Mouse (Mus musculus): ENCODE data around the gene Hist1h1t.
"Not testable (repeated sequence)": the region's sequence is repeated elsewhere in the genome, so short reads cannot be mapped to it uniquely, and the experiment has no call there.

Gene Hist1h1t

DNA sequence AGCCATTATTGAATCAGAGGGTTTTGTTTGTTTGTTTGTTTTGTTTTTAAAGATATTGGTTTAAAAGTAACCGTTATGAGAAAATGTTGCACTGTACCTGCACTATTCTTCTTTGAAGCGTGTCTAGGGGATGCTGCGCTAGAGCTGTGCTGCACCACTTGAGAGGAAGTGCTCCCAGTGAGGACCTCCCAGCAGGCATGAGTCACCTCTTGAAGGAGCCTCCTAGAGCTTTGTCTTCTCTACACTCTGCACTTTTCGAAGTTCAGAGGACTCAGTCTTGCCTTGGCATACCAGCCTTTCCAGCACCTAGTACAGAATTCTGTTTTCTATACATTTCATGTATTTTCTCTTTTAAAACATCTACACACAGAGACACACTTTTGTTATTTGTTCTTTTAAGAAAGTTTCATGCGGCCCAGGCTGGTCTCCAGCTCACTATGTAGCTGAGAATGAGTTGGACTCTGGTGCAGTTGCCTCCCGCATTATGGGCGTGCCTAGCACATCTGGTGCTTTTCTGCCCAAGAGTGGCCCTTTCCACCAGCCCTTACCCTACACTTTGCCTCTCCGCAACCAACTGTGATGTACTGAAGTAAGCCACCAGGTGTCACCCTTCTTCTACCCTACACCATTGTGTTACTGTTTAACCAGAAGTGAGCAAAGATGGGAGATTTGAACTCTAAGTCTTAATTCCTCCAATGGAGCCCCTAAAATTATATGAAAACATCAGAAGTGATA is 5.3 kb downstream of the Hist1h1t start:
- peak; percentile 64 for DNase-seq

DNA sequence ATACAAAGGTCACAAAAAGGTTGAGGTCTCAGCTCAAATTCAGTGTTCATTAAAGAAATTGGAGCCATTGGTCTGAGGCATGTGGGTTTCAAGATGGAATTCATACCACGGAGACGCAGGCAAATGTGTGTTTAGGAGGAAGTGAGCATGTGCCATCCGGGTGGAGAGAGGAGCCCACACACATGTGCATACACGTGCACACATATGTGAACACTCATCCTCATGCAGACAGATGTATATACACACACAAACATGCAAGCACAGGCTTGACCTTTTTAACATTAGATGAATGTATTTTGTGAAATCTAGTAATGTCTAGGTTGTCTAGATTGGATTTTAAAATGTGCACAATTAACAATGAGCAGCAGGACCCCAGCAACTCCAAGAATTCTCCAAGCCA is 6.6 kb downstream of the Hist1h1t start:
- no peak for DNase-seq

DNA sequence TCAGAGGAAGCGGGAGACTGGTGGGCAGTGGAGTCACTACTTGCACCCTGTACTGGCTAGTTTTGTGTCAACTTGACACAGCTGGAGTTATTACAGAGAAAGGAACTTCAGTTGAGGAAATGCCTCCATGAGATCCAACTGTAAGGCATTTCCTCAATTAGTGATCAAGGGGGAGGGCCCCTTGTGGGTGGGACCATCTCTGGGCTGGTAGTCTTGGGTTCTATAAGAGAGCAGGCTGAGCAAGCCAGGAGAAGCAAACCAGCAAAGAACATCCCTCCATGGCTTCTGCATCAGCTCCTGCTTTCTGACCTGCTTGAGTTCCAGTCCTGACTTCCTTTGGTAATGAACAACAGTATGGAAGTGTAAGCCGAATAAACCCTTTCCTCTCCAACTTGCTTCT is 7.2 kb downstream of the Hist1h1t start:
- DNase-seq: not testable (repeated sequence)

DNA sequence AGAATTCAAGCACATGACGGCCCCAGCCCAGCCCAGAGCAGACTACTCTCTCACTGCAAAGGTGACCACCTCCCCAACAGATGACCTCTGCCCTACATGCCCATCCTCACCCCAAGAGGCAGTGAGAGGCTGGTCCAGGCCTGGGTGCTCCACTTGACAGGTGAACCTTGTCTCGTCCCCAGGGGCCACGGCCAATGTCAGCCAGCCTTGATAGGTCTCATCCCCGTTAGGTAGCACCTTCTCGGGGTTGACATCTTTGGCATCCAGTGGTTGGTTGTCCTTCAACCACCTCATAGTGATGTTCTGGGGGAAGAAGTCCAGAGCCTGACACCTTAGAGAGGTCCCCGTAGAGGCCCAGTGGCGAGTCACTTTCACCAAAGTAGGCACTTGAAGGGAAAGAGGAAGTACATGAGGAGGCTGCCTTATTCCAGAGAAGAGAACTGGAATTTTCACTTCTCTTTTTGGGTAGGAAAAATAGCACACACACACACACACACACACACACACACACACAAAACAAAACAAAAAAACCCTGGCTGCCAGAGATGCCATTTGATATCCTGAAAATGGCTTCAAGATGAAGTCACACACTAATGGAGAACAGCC is 10.2 kb downstream of the Hist1h1t start:
- no peak for DNase-seq

DNA sequence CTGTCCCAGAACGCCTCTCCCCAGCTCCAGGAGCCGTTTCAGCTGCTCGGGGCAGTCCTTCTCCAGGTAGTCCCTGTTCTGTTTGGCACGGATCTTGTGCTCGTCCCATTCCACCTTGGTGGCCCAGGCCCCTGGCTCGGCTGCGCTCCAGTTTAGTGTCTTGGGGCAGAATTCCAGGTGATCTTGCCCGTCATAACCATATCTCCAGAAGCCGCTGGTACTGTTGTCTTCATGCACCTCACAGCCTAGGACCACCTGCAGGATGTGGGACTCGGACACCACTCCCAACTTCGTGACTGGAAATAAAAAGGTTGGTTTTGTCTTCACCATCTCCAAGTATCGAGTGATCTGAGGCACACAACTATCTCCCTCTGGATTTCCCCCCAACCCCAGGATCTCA is 11.2 kb downstream of the Hist1h1t start:
- no peak for DNase-seq

DNA sequence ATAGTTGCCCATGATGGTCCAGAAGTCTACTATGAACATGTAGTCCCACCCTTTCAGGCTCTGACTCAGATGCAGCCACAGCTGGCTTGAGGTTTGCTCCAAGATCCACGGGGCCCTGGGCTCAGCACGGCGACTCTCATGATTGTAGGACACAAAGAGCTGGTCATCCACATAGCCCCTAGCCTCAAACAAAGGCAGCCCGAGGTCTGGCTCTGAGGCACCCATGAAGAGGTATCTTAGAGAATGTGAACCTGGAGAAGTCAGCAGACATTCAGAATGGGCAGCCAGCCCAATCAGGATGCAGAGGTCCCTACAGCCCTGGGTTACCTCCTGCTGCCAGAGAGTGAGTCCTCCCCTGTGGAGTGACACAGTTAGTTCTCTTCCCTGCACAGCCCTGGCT is 12.4 kb downstream of the Hist1h1t start:
- no peak for DNase-seq

DNA sequence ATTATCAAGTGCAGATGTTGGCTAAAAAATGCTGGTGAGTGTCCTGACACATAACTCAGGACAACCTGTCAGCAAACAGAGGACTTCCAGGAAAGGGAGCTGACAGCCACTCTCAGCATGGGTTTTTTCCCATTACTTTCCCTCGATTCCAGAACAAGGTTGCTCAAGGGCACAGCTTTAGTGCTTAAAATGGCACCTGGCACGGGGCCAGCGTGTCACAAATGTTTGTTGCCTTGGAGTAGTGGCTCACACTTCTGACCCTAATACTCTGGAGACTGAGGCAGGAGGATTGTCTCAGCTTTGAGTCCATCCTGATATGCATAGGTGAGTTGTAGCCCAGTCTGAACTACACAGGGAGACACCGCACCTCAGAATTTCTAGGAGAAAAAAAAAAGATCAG is 13.0 kb downstream of the Hist1h1t start:
- DNase-seq: no peak

DNA sequence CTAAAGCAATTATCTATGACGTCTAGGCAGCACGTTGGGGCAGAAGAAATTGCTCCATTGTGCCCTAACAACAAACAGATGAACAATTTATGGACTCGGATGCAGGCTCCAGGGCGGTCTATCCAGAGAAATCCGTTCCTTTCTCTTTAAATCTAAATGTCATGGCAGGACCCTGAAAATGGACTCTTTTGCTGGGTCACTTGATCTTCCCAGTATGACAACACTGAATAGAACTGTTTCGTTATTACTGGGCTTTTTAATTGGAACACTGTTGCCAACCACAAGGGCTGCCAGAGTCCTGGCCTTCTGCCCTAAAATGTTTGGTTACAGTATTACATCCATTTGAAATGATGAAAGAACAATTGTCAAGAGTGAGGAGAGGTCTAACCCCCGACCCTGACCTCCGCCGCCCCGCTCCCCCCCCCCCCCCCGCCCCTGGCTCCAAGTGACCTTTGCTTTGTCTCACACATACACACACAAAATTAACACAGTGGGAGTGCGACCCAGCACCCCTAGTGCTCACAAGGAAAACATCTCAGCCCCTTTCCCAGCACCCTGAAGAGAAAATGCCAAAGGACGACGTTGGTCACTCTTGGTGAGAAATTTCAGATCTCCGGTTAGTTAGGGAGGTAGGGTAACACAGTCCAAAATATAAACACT is 14.2 kb downstream of the Hist1h1t start:
- no peak for DNase-seq

DNA sequence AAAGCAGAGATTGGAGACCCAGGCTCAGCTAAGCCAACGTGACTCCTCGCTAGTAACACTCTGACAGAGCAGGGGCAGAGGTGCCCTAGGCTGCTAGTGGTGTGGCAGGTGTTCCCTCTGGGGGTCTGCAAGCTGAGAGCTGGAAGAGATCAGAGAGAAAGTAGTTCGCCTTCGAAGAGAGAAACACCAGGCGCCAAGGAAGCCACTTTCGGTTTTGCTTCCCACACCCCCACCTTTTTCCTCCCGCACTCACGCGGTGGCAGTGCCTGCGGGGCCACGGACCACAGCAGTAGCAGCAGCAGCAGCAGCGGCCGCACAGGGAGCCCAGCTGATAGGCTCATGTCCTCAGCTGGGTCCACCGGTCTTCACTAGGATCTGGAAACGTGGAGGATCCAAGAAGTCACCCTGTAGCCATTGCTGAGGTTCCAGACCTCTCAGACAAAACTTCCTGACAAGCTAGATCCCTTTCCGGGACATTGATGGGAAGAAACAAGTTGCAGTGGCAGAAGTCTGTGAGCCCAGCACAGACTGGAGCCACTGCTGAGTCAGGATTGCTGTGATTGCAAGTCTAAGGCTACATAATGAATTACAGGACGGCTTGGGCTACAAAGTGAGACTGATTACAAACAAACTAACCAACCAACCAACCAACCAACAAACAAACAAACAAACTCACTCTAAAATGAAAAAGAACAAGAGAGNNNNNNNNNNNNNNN is 14.9 kb downstream of the Hist1h1t start, which contains the start of gene Hfe:
Gene Hfe, minus strand, starts transcription at position 481 of the 716 bp plus-strand sequence.
- no peak for DNase-seq

DNA sequence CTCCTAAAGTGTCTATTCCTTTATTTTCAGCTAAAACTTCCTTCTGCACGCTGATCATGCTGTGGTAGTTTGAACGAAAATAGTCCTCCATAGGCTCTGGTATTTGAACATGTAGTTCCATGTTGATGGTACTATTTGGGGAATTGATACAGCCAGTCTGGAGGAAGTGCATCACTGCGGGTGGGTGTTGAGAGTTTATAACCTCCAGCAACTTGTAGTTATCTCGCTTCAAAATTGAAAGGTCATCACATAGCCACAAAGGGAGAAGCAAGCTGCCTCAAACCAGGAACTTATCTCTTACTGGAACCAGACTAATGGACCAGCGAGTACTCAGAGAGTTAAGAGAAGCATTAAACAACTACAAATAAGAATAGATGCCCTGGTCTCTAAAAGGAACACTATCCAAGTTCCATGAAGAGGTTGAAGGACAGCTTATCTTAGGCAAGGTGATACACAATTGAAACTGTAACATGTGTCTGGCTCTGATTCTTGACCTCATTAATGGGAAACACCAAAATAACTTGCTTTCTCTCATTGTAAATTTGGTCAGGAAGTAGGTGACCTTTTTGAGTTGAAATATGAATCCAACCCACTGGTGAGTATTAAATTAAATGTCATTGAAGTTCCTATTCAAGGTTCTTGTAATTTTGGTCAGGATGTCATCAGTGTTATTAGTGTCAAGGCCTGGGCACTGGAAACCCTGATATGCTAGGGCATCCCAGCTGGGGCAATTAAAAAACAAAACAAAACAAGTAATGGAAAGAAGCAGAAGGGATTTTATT is 20.8 kb downstream of the Hist1h1t start:
- DNase-seq: no peak

DNA sequence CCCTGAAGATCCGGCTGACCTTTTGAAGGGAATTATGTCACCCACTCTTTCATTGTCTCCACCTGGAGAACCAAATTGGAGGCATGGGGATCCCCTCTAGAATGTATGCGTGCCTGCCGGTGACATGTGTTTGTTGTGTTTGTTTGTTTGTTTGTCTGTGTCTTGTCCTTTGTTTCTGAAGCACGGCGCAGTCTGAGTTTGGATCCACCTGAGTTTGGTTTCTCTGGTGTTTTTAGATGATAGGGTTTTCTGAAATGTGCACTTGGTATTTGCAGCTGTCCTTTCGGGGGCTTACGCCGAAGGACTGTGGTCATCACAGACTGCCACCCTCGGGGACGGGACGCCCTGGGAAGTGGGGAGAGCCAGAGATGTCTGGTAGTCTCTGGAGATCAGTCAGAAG is 21.6 kb downstream of the Hist1h1t start:
- no peak for DNase-seq

DNA sequence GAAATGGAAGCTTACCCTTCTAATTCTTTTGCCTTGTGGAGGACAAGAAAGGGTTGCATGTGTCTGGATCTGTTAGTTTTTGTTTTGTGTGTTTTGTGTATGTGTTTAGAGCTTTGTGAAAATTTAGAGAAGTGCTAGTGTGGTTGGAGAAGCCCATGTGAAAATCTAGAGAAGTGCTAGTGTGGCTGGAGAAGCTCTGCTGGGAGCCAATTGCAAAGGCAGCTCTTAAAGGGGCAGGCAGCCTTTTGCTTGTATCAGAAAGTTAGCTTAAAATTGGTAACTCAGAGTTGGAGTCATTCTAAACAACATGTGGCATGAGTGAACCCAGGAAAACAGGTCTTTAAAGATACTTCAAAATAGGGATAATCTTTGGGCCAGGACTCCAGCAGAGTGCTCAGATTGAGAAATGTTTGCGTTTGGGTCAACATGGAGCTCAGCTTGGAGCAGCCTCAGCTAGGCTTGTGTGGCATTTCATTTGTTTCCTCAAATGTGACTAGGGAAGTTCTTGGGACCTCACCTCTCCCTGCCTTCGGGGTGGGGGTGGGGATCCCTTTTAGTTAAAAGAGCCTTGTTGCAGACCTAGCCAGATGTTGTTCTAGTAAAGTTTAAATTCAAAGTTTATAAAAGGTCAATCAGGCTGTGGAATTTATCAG is 22.1 kb downstream of the Hist1h1t start:
- DNase-seq: not testable (repeated sequence)

DNA sequence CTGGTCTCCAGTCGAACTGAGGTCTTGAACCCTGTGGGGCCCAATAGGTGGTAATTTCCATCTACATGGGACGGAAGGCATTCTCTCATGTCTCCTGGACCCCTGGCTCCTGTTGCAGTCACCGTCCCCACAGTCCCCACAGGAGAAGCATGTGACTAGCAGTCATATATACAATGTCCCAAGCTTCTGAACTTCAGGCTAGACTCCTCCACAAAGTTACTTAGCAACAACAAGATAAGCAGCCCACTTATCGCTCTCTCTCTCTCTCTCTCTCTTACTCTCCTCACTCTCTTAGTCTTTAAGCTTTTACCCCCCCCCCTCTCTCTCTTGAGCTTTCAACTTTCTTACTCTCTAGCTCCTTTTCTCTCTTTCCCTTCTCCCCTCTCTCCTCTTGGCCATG is 28.6 kb downstream of the Hist1h1t start:
- no peak for DNase-seq

DNA sequence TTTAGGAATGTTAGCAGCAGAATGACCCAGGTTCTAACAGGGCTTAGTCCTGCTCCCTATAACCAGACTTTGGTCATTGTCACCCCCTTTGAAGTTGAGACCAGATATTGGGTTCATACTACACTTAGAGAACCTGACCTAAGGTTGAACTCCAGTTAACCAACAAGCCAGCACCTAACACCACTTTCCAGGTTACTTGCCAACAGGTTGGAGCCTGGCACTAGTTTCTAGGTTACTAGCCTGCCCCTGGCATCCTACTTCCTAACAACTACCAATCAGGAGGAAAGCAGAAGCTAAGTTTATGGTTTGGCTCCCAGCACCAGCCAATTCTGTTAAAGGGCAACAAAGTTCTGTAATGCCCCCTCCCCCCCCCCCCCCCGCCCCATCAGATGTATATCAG is 29.6 kb downstream of the Hist1h1t start:
- DNase-seq: no peak

DNA sequence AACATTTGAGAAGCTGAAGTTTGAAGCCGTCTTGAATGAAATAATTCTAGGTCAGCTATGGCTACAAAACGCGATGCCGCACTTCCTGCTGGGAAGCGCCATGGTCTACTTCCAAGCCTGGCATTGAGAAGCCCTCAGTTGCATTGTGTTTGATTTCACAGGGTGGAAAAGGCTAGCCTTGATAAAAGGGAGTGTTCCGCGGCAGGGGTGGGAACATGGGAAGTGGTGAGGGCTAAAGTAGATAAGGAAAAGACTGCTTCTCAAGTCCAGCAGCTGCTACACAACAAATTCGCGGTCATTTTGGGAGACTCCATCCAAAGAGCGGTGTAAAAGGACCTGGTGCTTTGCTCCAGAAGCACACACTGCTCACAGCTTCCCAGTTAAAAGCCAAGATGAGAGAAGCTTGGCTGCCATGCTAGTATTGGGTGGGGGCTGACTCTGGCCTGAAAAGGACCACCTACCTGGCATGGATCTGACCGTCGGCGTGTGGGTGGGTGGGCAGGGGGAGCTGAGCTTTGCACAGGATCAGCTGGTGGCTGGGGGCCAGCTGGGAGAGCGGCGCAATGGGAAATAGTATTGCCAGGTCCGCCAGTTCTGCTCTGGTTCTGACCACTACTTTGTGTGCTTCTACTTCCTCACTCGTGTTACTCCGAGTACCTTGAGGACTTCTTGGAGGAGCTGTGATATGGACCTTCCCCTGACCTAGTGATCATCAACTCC is 33.0 kb downstream of the Hist1h1t start:
- DNase-seq: no peak

DNA sequence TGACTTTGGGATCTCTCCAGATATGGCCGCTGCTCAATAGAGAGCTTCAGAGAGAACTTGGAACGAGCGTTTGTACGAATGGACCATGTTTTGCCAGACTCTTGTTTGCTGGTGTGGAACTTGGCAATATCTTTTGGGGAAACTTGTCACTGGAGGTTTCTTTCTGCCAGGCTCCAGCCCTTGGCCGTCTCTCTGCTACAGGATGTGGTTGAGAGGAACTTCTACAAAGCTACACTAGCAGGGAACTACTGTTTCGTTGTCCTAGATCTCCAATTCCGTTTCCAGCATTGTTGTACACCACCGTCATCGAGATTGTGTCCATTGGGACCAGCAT is 33.5 kb downstream of the Hist1h1t start:
- DNase-seq: no peak

DNA sequence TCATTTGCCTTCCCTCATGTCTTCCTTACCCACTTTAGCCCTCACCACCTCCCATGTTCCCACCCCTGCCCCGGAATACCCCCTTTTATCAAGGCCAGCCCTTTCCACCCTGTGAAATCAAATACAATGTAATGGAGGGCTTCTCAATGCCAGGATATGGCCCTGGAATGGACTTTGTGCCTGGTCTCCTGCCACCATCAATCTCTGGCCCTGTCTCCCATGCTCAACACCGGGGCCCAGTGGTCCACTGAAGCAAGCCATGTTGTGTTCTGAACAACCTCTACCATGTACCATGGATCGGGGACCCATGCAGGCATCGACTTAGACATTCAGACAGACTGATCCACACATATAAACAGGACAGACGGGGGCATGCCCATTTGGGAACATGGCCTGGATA is 34.1 kb downstream of the Hist1h1t start:
- no peak for DNase-seq

DNA sequence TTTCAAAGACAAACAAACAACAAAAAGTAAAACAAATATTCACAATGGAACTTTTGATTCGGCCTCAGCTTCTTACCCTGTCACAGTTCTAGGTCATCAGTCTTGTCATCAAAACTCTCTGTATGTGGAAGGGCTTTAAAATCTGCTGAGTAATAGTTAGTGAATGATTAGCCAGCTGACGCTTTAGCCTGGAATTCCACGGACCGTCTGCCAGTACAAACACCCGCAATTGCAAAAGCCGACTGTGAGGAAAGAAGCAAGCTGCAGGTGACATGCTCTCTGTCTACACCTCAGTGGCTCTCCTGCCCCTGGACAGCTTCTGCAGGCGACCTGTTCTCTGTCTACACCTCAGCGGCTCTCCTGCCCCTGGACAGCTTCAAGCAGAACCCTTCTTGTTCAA is 34.9 kb downstream of the Hist1h1t start:
- no peak for DNase-seq

DNA sequence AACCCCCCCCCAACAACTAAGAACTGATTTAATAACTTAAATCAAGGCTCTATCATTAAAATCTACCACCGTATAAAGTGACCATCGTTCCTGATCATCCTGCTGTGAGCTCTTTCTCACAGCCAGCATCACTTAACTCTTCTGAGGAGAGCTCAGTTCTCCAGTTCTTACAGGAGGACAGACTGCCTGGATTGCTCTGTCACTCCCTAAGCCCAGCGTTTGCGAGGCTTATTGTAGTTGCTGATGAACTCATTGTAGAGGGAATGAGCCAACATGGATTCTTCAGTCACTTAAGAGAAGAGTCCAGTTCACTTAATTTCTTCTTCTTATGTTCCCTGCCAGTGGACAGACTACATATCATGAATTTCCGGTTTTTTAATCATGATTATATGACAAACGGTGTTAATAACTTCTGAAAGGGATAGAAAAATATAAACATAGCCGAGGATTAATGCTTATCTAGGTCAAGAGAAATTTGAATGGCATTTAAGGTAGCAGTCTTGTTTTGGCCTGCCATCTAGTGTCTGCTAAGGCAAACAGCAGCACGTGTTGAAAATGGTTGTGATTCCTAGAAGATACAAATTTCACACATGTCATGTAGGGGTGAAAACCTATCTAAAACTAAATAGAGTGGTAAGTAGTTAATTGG is 36.7 kb downstream of the Hist1h1t start:
- no peak for DNase-seq

DNA sequence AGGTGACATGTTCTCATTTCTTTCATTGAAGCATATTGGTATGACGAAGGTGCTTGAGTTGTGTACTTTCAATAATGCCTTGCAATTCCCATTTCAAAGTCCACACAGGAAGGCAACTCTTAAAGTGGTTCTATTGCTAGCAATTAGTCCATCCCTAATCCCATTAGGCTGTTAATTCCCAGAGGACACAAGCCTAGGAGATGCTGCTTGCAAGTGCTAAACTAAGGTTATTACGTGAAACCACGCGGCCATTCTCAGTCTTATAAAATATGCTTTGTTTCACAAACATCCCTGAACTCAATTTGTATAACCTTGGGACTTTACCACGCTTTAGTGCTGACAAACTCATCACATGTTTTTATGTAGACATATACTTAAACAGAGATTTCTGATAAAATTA is 41.5 kb downstream of the Hist1h1t start:
- DNase-seq: no peak

DNA sequence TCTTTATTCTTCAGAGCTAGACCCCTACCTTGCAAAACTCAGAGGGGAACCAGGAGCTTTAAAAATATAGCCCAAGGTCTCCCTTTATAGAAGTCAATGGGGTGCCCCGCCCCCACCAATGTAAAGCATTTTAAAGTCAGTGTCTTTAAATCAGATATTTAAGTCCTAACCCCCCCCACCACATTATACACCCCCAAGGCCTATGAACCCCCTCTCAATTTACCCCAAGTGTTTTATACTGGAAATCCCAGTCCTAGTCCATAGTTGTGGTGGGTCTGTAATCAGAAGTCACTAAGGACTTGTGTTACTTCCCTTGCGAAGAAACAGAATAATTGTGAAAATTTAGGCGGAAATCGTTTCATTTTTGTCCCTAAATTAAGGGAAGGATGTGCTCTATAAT is 42.4 kb downstream of the Hist1h1t start:
- DNase-seq: no peak

Measured in cerebellum, adult 8-10 months (tissue).